Mouse (Mus musculus): Measurements from ENCODE around the gene Dennd6a.

Dennd6a gene

GRCm38 (mm10) chr14:26571951-26572675 is 1.5 kb upstream of the Dennd6a start:
- DNase-seq (ENCODE audit: low spot score in 2 of 2): no peak

- DNase-seq (ENCODE audit: low spot score in 2 of 2): no peak
Observed at GRCm38 (mm10) chr14:26576255-26576780, 2.7 kb downstream of the Dennd6a start.

GRCm38 (mm10) chr14:26578791-26579191 is 5.1 kb downstream of the Dennd6a start:
- DNase-seq (ENCODE audit: low spot score in 2 of 2): no peak

- DNase-seq (ENCODE audit: low spot score in 2 of 2): peak; percentile 77 to 81
Observed at GRCm38 (mm10) chr14:26579346-26580343, 6.0 kb downstream of the Dennd6a start.

GRCm38 (mm10) chr14:26583645-26584044 is 10.0 kb downstream of the Dennd6a start:
- DNase-seq (ENCODE audit: low spot score in 2 of 2): no peak

- no peak for DNase-seq (ENCODE audit: low spot score in 2 of 2)
Observed at GRCm38 (mm10) chr14:26587116-26587515, 13.5 kb downstream of the Dennd6a start.

GRCm38 (mm10) chr14:26591353-26591752 is 17.7 kb downstream of the Dennd6a start:
- DNase-seq (ENCODE audit: low spot score in 2 of 2): no peak

- DNase-seq (ENCODE audit: low spot score in 2 of 2): no peak
Observed at GRCm38 (mm10) chr14:26593281-26593895, 19.7 kb downstream of the Dennd6a start.

GRCm38 (mm10) chr14:26595167-26595566 is 21.5 kb downstream of the Dennd6a start:
- no peak for DNase-seq (ENCODE audit: low spot score in 2 of 2)

GRCm38 (mm10) chr14:26595695-26596365 is 22.2 kb downstream of the Dennd6a start:
- DNase-seq (ENCODE audit: low spot score in 2 of 2): no peak

GRCm38 (mm10) chr14:26605354-26605753 is 31.7 kb downstream of the Dennd6a start:
- DNase-seq (ENCODE audit: low spot score in 2 of 2): no peak

- no peak for DNase-seq (ENCODE audit: low spot score in 2 of 2)
Observed at GRCm38 (mm10) chr14:26609674-26610073, 36.0 kb downstream of the Dennd6a start.

GRCm38 (mm10) chr14:26610689-26611088 is 37.0 kb downstream of the Dennd6a start:
- no peak for DNase-seq (ENCODE audit: low spot score in 2 of 2)

GRCm38 (mm10) chr14:26625301-26625700 is 51.6 kb downstream of the Dennd6a start:
- no peak for DNase-seq (ENCODE audit: low spot score in 2 of 2)

- DNase-seq (ENCODE audit: low spot score in 2 of 2): no peak
Observed at GRCm38 (mm10) chr14:26626605-26627140, 53.0 kb downstream of the Dennd6a start.

- peak in 1 of 2 experiments; percentile 4 for DNase-seq (ENCODE audit: low spot score in 2 of 2)
Observed at GRCm38 (mm10) chr14:26637025-26637850, 63.6 kb downstream of the Dennd6a start.

- peak; percentile 94 to 95 for DNase-seq (ENCODE audit: low spot score in 2 of 2)
Observed at GRCm38 (mm10) chr14:26637851-26638707, 64.4 kb downstream of the Dennd6a start, which contains the start of gene Arf4. Arf4 (plus strand) TSS chr14:26638074.

GRCm38 (mm10) chr14:26638708-26639084 is 65.0 kb downstream of the Dennd6a start:
- peak; percentile 24 to 28 for DNase-seq (ENCODE audit: low spot score in 2 of 2)

GRCm38 (mm10) chr14:26639251-26639650 is 65.6 kb downstream of the Dennd6a start:
- peak in 1 of 2 experiments; percentile 6 for DNase-seq (ENCODE audit: low spot score in 2 of 2)
